Mouse (Mus musculus) MEL-GATA-1-ER (cell line): ENCODE measurements at regions not wholly inside any gene's neighbourhood (a gene's known extent, or its start where the extent isn't known, plus 50 kb on each side); places are given as distances from the start of the nearest gene placed in this dataset.
"Not testable (repeated sequence)": the region's sequence is repeated elsewhere in the genome, so short reads cannot be mapped to it uniquely, and the experiment has no call there.

Experiments
- DNase-seq: peaks from one replicate; pipeline ENCODE4 v3.0.0-alpha.2; 2012; ENCODE audit warnings: low read depth; ENCODE audit errors: extremely low read depth

GRCm38 (mm10) chr16:21102033-21102432 is 51.8 kb downstream of the Teddm3 start:
- DNase-seq = not testable (repeated sequence)

GRCm38 (mm10) chr16:21100126-21100525 is 53.7 kb downstream of the Teddm3 start:
- not testable (repeated sequence) for DNase-seq

GRCm38 (mm10) chr16:21074779-21075148 is 79.0 kb downstream of the Teddm3 start:
- DNase-seq = no peak

GRCm38 (mm10) chr16:21074082-21074778 is 79.6 kb downstream of the Teddm3 start:
- DNase-seq = not testable (repeated sequence)

GRCm38 (mm10) chr16:21060211-21060610 is 93.6 kb downstream of the Teddm3 start:
- DNase-seq = no peak

GRCm38 (mm10) chr16:21054772-21055171 is 99.0 kb downstream of the Teddm3 start:
- no peak for DNase-seq

GRCm38 (mm10) chr16:21022087-21022486 is 131.7 kb downstream of the Teddm3 start:
- peak; percentile 52 for DNase-seq

- no peak for DNase-seq
Measured at GRCm38 (mm10) chr16:21004871-21005270, 148.9 kb downstream of the Teddm3 start.

- no peak for DNase-seq
Measured at GRCm38 (mm10) chr16:21001126-21001525, 152.7 kb downstream of the Teddm3 start.

- no peak for DNase-seq
Measured at GRCm38 (mm10) chr16:20990524-20990923, 163.3 kb downstream of the Teddm3 start.

GRCm38 (mm10) chr16:20975406-20975805 is 178.4 kb downstream of the Teddm3 start:
- DNase-seq = peak; percentile 9

- DNase-seq = no peak
Measured at GRCm38 (mm10) chr16:20972442-20972841, 181.4 kb downstream of the Teddm3 start.

GRCm38 (mm10) chr16:20958905-20959304 is 194.9 kb downstream of the Teddm3 start:
- DNase-seq = no peak

- no peak for DNase-seq
Measured at GRCm38 (mm10) chr16:20936722-20937121, 202.4 kb upstream of the Thpo start.

GRCm38 (mm10) chr16:20934846-20935245 is 200.5 kb upstream of the Thpo start:
- not testable (repeated sequence) for DNase-seq

GRCm38 (mm10) chr16:20930003-20930402 is 195.7 kb upstream of the Thpo start:
- DNase-seq = peak; percentile 59

GRCm38 (mm10) chr16:20925776-20926175 is 191.5 kb upstream of the Thpo start:
- DNase-seq = not testable (repeated sequence)

- DNase-seq = not testable (repeated sequence)
Measured at GRCm38 (mm10) chr16:20910864-20911263, 176.6 kb upstream of the Thpo start.

- not testable (repeated sequence) for DNase-seq
Measured at GRCm38 (mm10) chr16:20908467-20909351, 174.4 kb upstream of the Thpo start.

- peak; percentile 15 for DNase-seq
Measured at GRCm38 (mm10) chr16:20895734-20896133, 161.4 kb upstream of the Thpo start.

GRCm38 (mm10) chr16:20871726-20872125 is 137.4 kb upstream of the Thpo start:
- DNase-seq = no peak

- DNase-seq = no peak
Measured at GRCm38 (mm10) chr16:20866771-20867170, 132.5 kb upstream of the Thpo start.
